ENCODE assay signal across 17 mouse cellular contexts in the genomic region with DNA sequence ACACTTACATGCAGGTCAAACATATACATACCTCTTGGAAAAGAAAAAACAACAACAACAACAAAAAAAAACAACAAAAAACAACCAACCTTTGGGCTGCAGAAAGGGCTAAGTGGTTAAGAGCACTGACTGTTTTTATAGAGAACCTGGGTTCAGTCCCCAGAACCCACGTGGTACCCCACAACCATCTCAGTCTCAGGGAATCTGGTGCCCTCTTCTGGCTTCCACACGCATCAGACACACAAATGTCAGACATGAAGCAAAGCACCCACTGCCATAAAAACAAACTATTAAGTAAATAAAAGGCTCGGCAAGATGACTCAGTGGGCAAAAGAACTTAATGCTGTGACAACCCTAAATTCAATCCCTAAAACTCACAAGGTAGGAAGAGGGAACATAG. TPM values are rescaled to one million over a fixed set of nuclear protein-coding genes. Genes with fewer than 3 reads are reported as not detected.
DNase-seq lines count a peak whose midpoint lies in the region; ATAC-seq and TF ChIP-seq lines count a peak whose summit lies in the region.
"Had no signal": no experiment of that assay in that cellular context is flagged by ENCODE, and none has a peak within 500 bp of the region (broad histone marks: within the 10 kb centered on the region; RNA-seq: fewer than 3 reads in every experiment).

No protein-coding gene starts in this region.

- peaks cover 14% of the 10 kb centered on the region for H3K4me1 ChIP-seq in intestine, postnatal 0 days (replicated peaks; ENCODE audit: control insufficient read depth, insufficient read depth, low read length)
- peaks cover 17% of the 10 kb centered on the region for H3K4me1 ChIP-seq in intestine, embryonic 16.5 days (ENCODE audit: control insufficient read depth, insufficient read depth, low read length)
- no peaks in the 10 kb centered on the region for H3K4me1 ChIP-seq in midbrain, postnatal 0 days (ENCODE audit: insufficient read depth, low read length)
- H3K4me1 ChIP-seq in midbrain, embryonic 10.5 days, result peaks cover 12% of the 10 kb centered on the region
- peaks cover 3% of the 10 kb centered on the region for H3K4me1 ChIP-seq in bone marrow, adult 2 months (ENCODE audit: control insufficient read depth, insufficient read depth, low read length)
- H3K4me1 ChIP-seq: embryonic facial prominence, embryonic 12.5 days had no signal

- 42% methylated on average over 3 of the region's 3 CpGs for WGBS in intestine, postnatal 0 days
- 54% methylated on average over 3 of the region's 3 CpGs for WGBS in intestine, embryonic 16.5 days
- WGBS in midbrain, postnatal 0 days, result 77% methylated on average over 3 of the region's 3 CpGs
- 75% methylated on average over 3 of the region's 3 CpGs for WGBS in midbrain, embryonic 10.5 days
- WGBS in bone marrow, adult 2 months, result 41% methylated on average over 3 of the region's 3 CpGs

- no peak overlapping the region for H3K4me3 ChIP-seq in intestine, postnatal 0 days (ENCODE audit: low read depth, low read length)
- no peak overlapping the region for H3K4me3 ChIP-seq in intestine, embryonic 16.5 days (ENCODE audit: low read length)
- no peak overlapping the region for H3K4me3 ChIP-seq in midbrain, postnatal 0 days (ENCODE audit: low read depth, low read length)
- H3K4me3 ChIP-seq in midbrain, embryonic 10.5 days, result no peak overlapping the region
- H3K4me3 ChIP-seq in bone marrow, adult 2 months (replicated peaks; ENCODE audit: control insufficient read depth, low read depth, low read length), result no peak overlapping the region
- H3K4me3 ChIP-seq: embryonic facial prominence, embryonic 12.5 days; heart, embryonic 13.5 days; limb, embryonic 13.5 days; megakaryocyte, embryonic 14.5 days; neural tube, embryonic 13.5 days had no signal

- H3K4me2 ChIP-seq in intestine, postnatal 0 days (replicated peaks; ENCODE audit: low read depth), result no peak overlapping the region
- H3K4me2 ChIP-seq in intestine, embryonic 16.5 days (ENCODE audit: low read depth, low read length), result no peak overlapping the region
- H3K4me2 ChIP-seq in midbrain, postnatal 0 days (ENCODE audit: low read depth, low read length, poor library complexity, severe bottlenecking), result no peak overlapping the region
- H3K4me2 ChIP-seq: embryonic facial prominence, embryonic 12.5 days; heart, embryonic 13.5 days; limb, embryonic 13.5 days; neural tube, embryonic 13.5 days had no signal

- no peak for TF ChIP-seq POLR2A in bone marrow, adult 2 months (IDR thresholded peaks at IDR 0.05; ENCODE audit: borderline replicate concordance, control insufficient read depth, low read depth, low read length)

- no peak for ATAC-seq in intestine, postnatal 0 days
- ATAC-seq in intestine, embryonic 16.5 days, result no peak
- no peak for ATAC-seq in midbrain, postnatal 0 days (ENCODE audit: low FRiP score)
- ATAC-seq in cerebellum, adult (ENCODE audit: insufficient number of reproducible peaks, low FRiP score, low TSS enrichment), result no peak

- peak; percentile 52 for TF ChIP-seq CTCF in intestine, postnatal 0 days (IDR thresholded peaks at IDR 0.05; ENCODE audit: low read depth)
- peak; percentile 21 for TF ChIP-seq CTCF in midbrain, postnatal 0 days (IDR thresholded peaks at IDR 0.05)
- TF ChIP-seq CTCF in bone marrow, adult 2 months (IDR thresholded peaks at IDR 0.05; ENCODE audit: control insufficient read depth, insufficient read depth, low read length), result peak; percentile 14; the same call in 1 of the 2 replicates

- H3K9me3 ChIP-seq in intestine, postnatal 0 days (ENCODE audit: control insufficient read depth), result no peaks in the 10 kb centered on the region
- no peaks in the 10 kb centered on the region for H3K9me3 ChIP-seq in intestine, embryonic 16.5 days (ENCODE audit: control insufficient read depth, low read length)
- H3K9me3 ChIP-seq in midbrain, postnatal 0 days (ENCODE audit: low read length), result no peaks in the 10 kb centered on the region
- H3K9me3 ChIP-seq in midbrain, embryonic 10.5 days (replicated peaks), result no peaks in the 10 kb centered on the region
- H3K9me3 ChIP-seq: embryonic facial prominence, embryonic 12.5 days; heart, embryonic 13.5 days; limb, embryonic 13.5 days; megakaryocyte, embryonic 14.5 days; neural tube, embryonic 13.5 days had no signal

- H3K9ac ChIP-seq in intestine, postnatal 0 days (ENCODE audit: low read depth, low read length), result no peak overlapping the region
- H3K9ac ChIP-seq in intestine, embryonic 16.5 days (ENCODE audit: low read depth, low read length), result no peak overlapping the region
- no peak overlapping the region for H3K9ac ChIP-seq in midbrain, postnatal 0 days (replicated peaks; ENCODE audit: low read length, poor library complexity, severe bottlenecking)
- H3K9ac ChIP-seq: embryonic facial prominence, embryonic 12.5 days; heart, embryonic 13.5 days; limb, embryonic 13.5 days; neural tube, embryonic 13.5 days had no signal

- H3K27ac ChIP-seq in intestine, postnatal 0 days (ENCODE audit: low read depth, low read length), result 0 out of 2 replicates have a peak overlapping the region, but pooled peaks have one; percentile 7
- no peak overlapping the region for H3K27ac ChIP-seq in intestine, embryonic 16.5 days (ENCODE audit: low read length)
- H3K27ac ChIP-seq in midbrain, postnatal 0 days (ENCODE audit: low read depth, low read length), result no peak overlapping the region
- H3K27ac ChIP-seq in midbrain, embryonic 10.5 days (replicated peaks), result no peak overlapping the region
- H3K27ac ChIP-seq in bone marrow, adult 2 months (ENCODE audit: control insufficient read depth, insufficient read depth, low read depth, low read length, poor library complexity), result no peak overlapping the region
- H3K27ac ChIP-seq: embryonic facial prominence, embryonic 12.5 days; heart, embryonic 13.5 days; limb, embryonic 13.5 days; neural tube, embryonic 13.5 days had no signal

- H3K27me3 ChIP-seq in intestine, postnatal 0 days (replicated peaks; ENCODE audit: control insufficient read depth, insufficient read depth, low read length), result no peaks in the 10 kb centered on the region
- H3K27me3 ChIP-seq in intestine, embryonic 16.5 days (replicated peaks; ENCODE audit: control insufficient read depth, insufficient read depth, low read length), result no peaks in the 10 kb centered on the region
- H3K27me3 ChIP-seq in midbrain, postnatal 0 days (ENCODE audit: insufficient read depth, low read length), result no peaks in the 10 kb centered on the region
- no peaks in the 10 kb centered on the region for H3K27me3 ChIP-seq in midbrain, embryonic 10.5 days (ENCODE audit: low read depth, poor library complexity, severe bottlenecking)
- H3K27me3 ChIP-seq: embryonic facial prominence, embryonic 12.5 days; heart, embryonic 13.5 days; limb, embryonic 13.5 days; megakaryocyte, embryonic 14.5 days; neural tube, embryonic 13.5 days had no signal

- DNase-seq in midbrain, postnatal 0 days (ENCODE audit: low spot score), result no peak
- DNase-seq in midbrain, embryonic 10.5 days (ENCODE audit: low spot score), result no peak
- DNase-seq in thymus, postnatal 25 days, result peak; percentile 38
- DNase-seq in heart, adult 11 months, result no peak
- DNase-seq: cerebellum, adult 11 months; cerebellum, postnatal 36 days; kidney, adult 11 months; lung, adult 2 months had no signal

- H3K36me3 ChIP-seq in intestine, postnatal 0 days (ENCODE audit: control insufficient read depth, insufficient read depth), result peaks cover 42% of the 10 kb centered on the region
- peaks cover 28% of the 10 kb centered on the region for H3K36me3 ChIP-seq in intestine, embryonic 16.5 days (ENCODE audit: control insufficient read depth, insufficient read depth, low read length)
- peaks cover 30% of the 10 kb centered on the region for H3K36me3 ChIP-seq in midbrain, postnatal 0 days (ENCODE audit: insufficient read depth, low read length)
- peaks cover 61% of the 10 kb centered on the region for H3K36me3 ChIP-seq in midbrain, embryonic 10.5 days

RNA-seq across cellular contexts. Expression of gene Psmd4, which starts 12.5 kb away (rescaled TPM):
- polyA plus RNA-seq in intestine, postnatal 0 days (2015; fragmentation: Nextera tagmentation; extraction: Ambion mirVana), result 164 and 166 TPM in 2 replicates
- 196 and 226 TPM in 2 replicates for polyA plus RNA-seq in intestine, embryonic 16.5 days (2015; fragmentation: Nextera tagmentation; extraction: Ambion mirVana)
- total RNA-seq in midbrain, postnatal 0 days (2014; rRNA removed), result 179 and 200 TPM in 2 replicates
- polyA plus RNA-seq in midbrain, postnatal 0 days (2015; fragmentation: Nextera tagmentation; extraction: Ambion mirVana), result 262 and 267 TPM in 2 replicates
- polyA plus RNA-seq in midbrain, embryonic 10.5 days (2016; fragmentation: Nextera tagmentation; extraction: Ambion mirVana), result 341 and 345 TPM in 2 replicates
- 288 and 328 TPM in 2 replicates for polyA plus RNA-seq in bone marrow, adult 2 months (2011; ENCODE audit: insufficient read depth, insufficient read length, low replicate concordance, missing spikeins)

RNA-seq across cellular contexts. Expression of gene Zfp687, which starts 14.7 kb away (rescaled TPM):
- 8.7 and 9.7 TPM in 2 replicates for polyA plus RNA-seq in intestine, postnatal 0 days (2015; fragmentation: Nextera tagmentation; extraction: Ambion mirVana)
- polyA plus RNA-seq in intestine, embryonic 16.5 days (2015; fragmentation: Nextera tagmentation; extraction: Ambion mirVana), result 16.9 and 17.6 TPM in 2 replicates
- 25.7 and 30.0 TPM in 2 replicates for total RNA-seq in midbrain, postnatal 0 days (2014; rRNA removed)
- polyA plus RNA-seq in midbrain, postnatal 0 days (2015; fragmentation: Nextera tagmentation; extraction: Ambion mirVana), result 13.3 and 15.6 TPM in 2 replicates
- polyA plus RNA-seq in midbrain, embryonic 10.5 days (2016; fragmentation: Nextera tagmentation; extraction: Ambion mirVana), result 40.0 and 42.2 TPM in 2 replicates
- polyA plus RNA-seq in bone marrow, adult 2 months (2011; ENCODE audit: insufficient read depth, insufficient read length, low replicate concordance, missing spikeins), result 10.6 and 21.1 TPM in 2 replicates

RNA-seq across cellular contexts. Expression of gene Pi4kb, which starts 55.4 kb away (rescaled TPM):
- polyA plus RNA-seq in intestine, postnatal 0 days (2015; fragmentation: Nextera tagmentation; extraction: Ambion mirVana), result 10.5 and 11.6 TPM in 2 replicates
- 21.7 and 22.9 TPM in 2 replicates for polyA plus RNA-seq in intestine, embryonic 16.5 days (2015; fragmentation: Nextera tagmentation; extraction: Ambion mirVana)
- 55.0 and 60.7 TPM in 2 replicates for total RNA-seq in midbrain, postnatal 0 days (2014; rRNA removed)
- polyA plus RNA-seq in midbrain, postnatal 0 days (2015; fragmentation: Nextera tagmentation; extraction: Ambion mirVana), result 21.0 and 24.3 TPM in 2 replicates
- polyA plus RNA-seq in midbrain, embryonic 10.5 days (2016; fragmentation: Nextera tagmentation; extraction: Ambion mirVana), result 21.4 and 24.9 TPM in 2 replicates
- 43.1 and 63.2 TPM in 2 replicates for polyA plus RNA-seq in bone marrow, adult 2 months (2011; ENCODE audit: insufficient read depth, insufficient read length, low replicate concordance, missing spikeins)
